Mouse (Mus musculus) common myeloid progenitor, adult 5-6 weeks (primary cell): ENCODE data around the gene Zfp78. TPM values are rescaled to one million over a fixed set of nuclear protein-coding genes. Genes with fewer than 3 reads are reported as not detected.
"Not testable (repeated sequence)": the region's sequence is repeated elsewhere in the genome, so short reads cannot be mapped to it uniquely, and the experiment has no call there.

ENCODE experiments used
- ATAC-seq: replicated peaks from 2 replicates; pipeline ENCODE4 v1.8.0; 2016; ENCODE audit warnings: low read depth, mild to moderate bottlenecking, moderate TSS enrichment, inconsistent platforms; ENCODE audit not compliant: poor library complexity, severe bottlenecking
- total RNA-seq: library from RNA; stranded (forward); fragments of 200-1000, 187-1606 nt; gene quantifications from 2 replicates; pipeline ENCODE4 v1.2.3, GENCODE M21; 2017

The Zfp78 gene
- 7.7 and 8.2 TPM in 2 replicates for total RNA-seq

GRCm38 (mm10) chr7:6363047-6363488 is at the start of gene Zfp78:
Zfp78 (plus strand) TSS chr7:6363280.
- ATAC-seq: peak; percentile 67

- peak; percentile 29 for ATAC-seq
These were observed 32.4 kb upstream of the Zfp78 start for GRCm38 (mm10) chr7:6330458-6331232.

- ATAC-seq: peak; percentile 96
These were observed 31.7 kb upstream of the Zfp78 start, which contains the start of gene Zfp583 for GRCm38 (mm10) chr7:6331233-6331956. Zfp583 (minus strand) TSS chr7:6331285.

- no peak for ATAC-seq
These were observed 23.2 kb upstream of the Zfp78 start for GRCm38 (mm10) chr7:6339865-6340264.

- peak; percentile 94 for ATAC-seq
These were observed 19.5 kb upstream of the Zfp78 start, which contains the start of gene Gm3854 for GRCm38 (mm10) chr7:6343501-6344071. Gm3854 (plus strand) TSS chr7:6343759.

- ATAC-seq: no peak
These were observed 19.0 kb upstream of the Zfp78 start for GRCm38 (mm10) chr7:6344124-6344523.

- ATAC-seq: no peak
These were observed 5.0 kb upstream of the Zfp78 start for GRCm38 (mm10) chr7:6358121-6358520.

- ATAC-seq: no peak
These were observed 4.0 kb upstream of the Zfp78 start for GRCm38 (mm10) chr7:6358937-6359590.

- no peak for ATAC-seq
These were observed 2.5 kb upstream of the Zfp78 start for GRCm38 (mm10) chr7:6360477-6361060.

GRCm38 (mm10) chr7:6361756-6362155 is 1.3 kb upstream of the Zfp78 start:
- ATAC-seq: no peak

GRCm38 (mm10) chr7:6362268-6363046 is 623 bp upstream of the Zfp78 start:
- ATAC-seq: peak; percentile 77

GRCm38 (mm10) chr7:6364761-6365160 is 1.7 kb downstream of the Zfp78 start:
- ATAC-seq: no peak

GRCm38 (mm10) chr7:6367185-6367584 is 4.1 kb downstream of the Zfp78 start:
- no peak for ATAC-seq

- not testable (repeated sequence) for ATAC-seq
These were observed 5.1 kb downstream of the Zfp78 start for GRCm38 (mm10) chr7:6368146-6368545.

- no peak for ATAC-seq
These were observed 6.4 kb downstream of the Zfp78 start for GRCm38 (mm10) chr7:6369460-6369859.

- ATAC-seq: no peak
These were observed 9.9 kb downstream of the Zfp78 start for GRCm38 (mm10) chr7:6372993-6373392.

GRCm38 (mm10) chr7:6378441-6378840 is 15.4 kb downstream of the Zfp78 start:
- ATAC-seq: no peak

GRCm38 (mm10) chr7:6381431-6381830 is 18.4 kb downstream of the Zfp78 start:
- no peak for ATAC-seq

GRCm38 (mm10) chr7:6383044-6383455 is 20.0 kb downstream of the Zfp78 start, which contains the start of gene Zfp28:
Zfp28 (plus strand) TSS chr7:6383295.
- ATAC-seq: peak; percentile 98
